Mouse (Mus musculus) erythroid progenitor cell, adult 5-6 weeks (primary cell): Measurements from ENCODE around the gene Mrgpra2b. TPM values are rescaled to one million over a fixed set of nuclear protein-coding genes. Genes with fewer than 3 reads are reported as not detected.
"Not testable (repeated sequence)": the region's sequence is repeated elsewhere in the genome, so short reads cannot be mapped to it uniquely, and the experiment has no call there.

Experiments
- ATAC-seq: replicated peaks from 2 replicates; pipeline ENCODE4 v1.8.0; 2016; ENCODE audit warnings: moderate number of reproducible peaks, mild to moderate bottlenecking, moderate TSS enrichment, inconsistent platforms; ENCODE audit not compliant: poor library complexity, low FRiP score, severe bottlenecking
- total RNA-seq, 2 experiments: library from RNA; stranded (forward) in 1 of 2; stranded (reverse) in 1 of 2; fragments of 150-400 nt in 1 of 2; fragments of 186-747, 209-891 nt in 1 of 2; gene quantifications; 2 replicates each; pipeline versions ENCODE4 v1.2.3 to v1.2.4; 2015 to 2017; ENCODE audit warnings: low replicate concordance in 2 of 2

Mrgpra2b gene
- total RNA-seq (2015; ENCODE audit: low replicate concordance) (38.1 and 61.6 TPM in 2 replicates), total RNA-seq (2017; ENCODE audit: low replicate concordance) (6.8 and 14.7 TPM in 2 replicates)

DNA sequence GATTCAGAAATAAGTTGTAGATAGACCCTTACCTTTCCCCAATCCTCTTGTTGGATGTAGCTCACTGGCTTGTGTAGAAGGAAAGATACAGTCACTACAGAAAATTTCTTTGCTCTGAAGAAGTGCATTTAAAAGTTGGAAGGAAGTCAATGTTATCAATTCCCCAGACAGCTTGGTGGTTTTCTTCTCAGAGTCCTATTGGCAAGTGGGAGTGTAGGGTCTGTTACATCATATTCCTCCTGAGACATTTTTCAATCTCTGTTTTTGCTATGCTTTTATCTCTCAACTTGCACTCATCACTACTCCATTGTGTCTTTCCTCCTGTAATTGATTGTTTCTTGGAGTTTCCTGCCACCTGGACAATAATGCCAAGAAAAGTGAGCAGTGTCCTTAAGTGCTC lies at the start of gene Mrgpra2b:
Gene Mrgpra2b, minus strand, starts transcription at position 101 of the 400 bp plus-strand sequence.
- ATAC-seq, result no peak

DNA sequence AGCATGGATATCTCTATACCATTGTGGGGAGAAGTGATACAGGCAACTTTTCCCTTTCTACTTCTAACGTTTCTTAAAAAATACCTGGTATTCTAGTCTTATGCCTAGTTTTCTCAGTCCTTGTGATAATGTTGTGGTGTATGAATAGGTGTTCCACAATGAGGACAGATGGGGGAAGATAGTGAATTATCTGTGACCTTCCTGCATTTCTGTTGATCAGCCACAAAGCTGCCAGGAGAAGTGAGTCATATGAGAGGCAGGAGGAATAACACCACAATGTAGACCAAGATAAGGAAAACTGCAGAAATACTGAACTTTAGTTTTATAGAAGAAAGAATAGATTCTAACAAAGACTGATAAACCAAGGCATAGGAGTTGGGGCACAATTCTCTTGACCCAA lies 12.3 kb downstream of the Mrgpra2b start:
- ATAC-seq, result no peak

DNA sequence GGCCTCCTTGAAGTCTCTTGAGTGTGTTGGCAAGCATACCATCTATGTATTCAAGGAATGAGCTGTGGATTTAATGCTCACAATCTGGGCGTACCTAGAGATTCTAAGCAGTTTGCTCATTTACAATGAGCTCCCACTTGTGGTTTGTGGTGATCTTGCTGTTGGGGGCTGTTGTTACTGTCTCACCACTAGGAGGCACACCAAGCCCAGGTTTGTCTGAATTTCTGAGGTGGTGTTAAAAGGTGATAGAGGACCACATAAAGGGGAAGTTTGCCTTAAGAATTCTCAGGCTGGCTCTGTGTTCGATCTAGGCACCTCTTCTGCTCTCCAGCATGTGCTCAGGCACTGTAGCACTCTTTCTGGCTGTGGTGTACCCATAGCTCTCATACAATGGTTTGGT lies 13.6 kb downstream of the Mrgpra2b start:
- ATAC-seq, result no peak

GRCm38 (mm10) chr7:47502953-47503352 lies 25.7 kb downstream of the Mrgpra2b start:
- no peak for ATAC-seq

GRCm38 (mm10) chr7:47491266-47491665 lies 37.4 kb downstream of the Mrgpra2b start:
- ATAC-seq, result not testable (repeated sequence)

DNA sequence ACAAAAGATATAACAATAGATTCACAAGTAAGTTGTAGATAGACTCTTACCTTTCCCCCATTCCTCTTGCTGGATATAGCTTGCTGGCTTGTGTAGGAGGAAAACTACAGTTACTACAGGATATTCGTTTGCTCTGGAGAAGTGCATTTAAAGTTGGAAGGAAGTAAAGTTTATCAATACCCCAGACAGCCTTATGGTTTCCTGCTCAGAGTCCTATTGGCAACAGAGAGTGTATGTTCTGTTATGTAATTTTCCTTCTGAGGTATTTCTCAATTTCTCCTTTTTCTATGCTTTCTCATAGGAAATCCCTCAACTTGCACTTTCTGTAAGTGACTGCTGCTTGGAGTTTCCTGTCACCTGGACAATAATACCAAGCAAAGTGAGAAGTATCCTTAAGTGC lies 39.2 kb downstream of the Mrgpra2b start:
- ATAC-seq, result not testable (repeated sequence)

GRCm38 (mm10) chr7:47483181-47483580 lies 45.5 kb downstream of the Mrgpra2b start:
- ATAC-seq, result not testable (repeated sequence)

GRCm38 (mm10) chr7:47473904-47474303 lies 54.8 kb downstream of the Mrgpra2b start:
- ATAC-seq, result not testable (repeated sequence)

DNA sequence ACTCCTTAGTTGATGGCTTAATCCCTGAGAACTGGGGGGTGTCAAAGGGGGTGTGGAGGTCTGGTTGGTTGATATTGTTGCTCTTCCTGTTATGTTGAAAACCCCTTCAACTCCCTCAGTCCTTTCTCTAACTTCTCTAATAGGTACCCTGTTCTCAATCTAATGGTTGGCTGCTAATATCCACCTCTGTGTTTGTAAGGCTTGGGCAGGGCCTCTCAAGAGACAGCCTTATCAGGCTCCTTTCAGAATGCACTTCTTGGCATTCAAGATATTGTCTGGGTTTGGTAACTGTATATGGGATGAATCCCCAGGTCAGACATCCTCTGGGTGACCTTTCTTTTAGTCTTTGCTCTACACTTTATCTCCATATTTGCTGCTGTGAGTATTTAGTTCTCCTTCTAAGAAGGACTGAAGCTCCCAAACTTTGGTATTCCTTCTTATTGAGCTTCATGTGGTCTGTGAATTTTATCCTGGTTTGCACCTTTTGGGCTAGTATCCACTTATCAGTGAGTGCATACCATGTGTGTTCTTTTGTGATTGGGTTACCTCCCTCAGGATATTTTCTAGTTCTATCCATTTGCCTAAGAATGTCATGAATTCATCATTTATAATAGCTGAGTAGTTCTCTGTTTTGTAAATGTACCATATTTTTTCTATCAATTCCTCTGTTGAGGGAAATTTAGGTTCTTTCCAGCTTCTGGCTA lies 63.2 kb downstream of the Mrgpra2b start:
- peak; percentile 76 for ATAC-seq

GRCm38 (mm10) chr7:47452015-47452414 lies 76.6 kb downstream of the Mrgpra2b start, which contains the start of gene Mrgpra2a:
Mrgpra2a (minus strand) TSS chr7:47452139.
- not testable (repeated sequence) for ATAC-seq

- not testable (repeated sequence) for ATAC-seq
These were observed 82.9 kb downstream of the Mrgpra2b start for GRCm38 (mm10) chr7:47445729-47446128.

- ATAC-seq, result not testable (repeated sequence)
These were observed 92.2 kb downstream of the Mrgpra2b start for GRCm38 (mm10) chr7:47436463-47436862.

GRCm38 (mm10) chr7:47427815-47428508 lies 100.7 kb downstream of the Mrgpra2b start:
- peak; percentile 79 for ATAC-seq

Other genes with a start within 250 kb of the Mrgpra2b start
- gene Mrgpra1, start 174.6 kb downstream of the Mrgpra2b start, total RNA-seq (2015; ENCODE audit: low replicate concordance), result not detected in 2 replicates
- gene Mrgpra1, start 174.6 kb downstream of the Mrgpra2b start, total RNA-seq (2017; ENCODE audit: low replicate concordance), result not detected in 2 replicates
- gene Mrgpra2a, start 76.7 kb downstream of the Mrgpra2b start, total RNA-seq (2015; ENCODE audit: low replicate concordance), result 14.7 TPM in 1 of 2 replicates, not detected in the other
- not detected in 2 replicates for gene Mrgpra2a, start 76.7 kb downstream of the Mrgpra2b start, total RNA-seq (2017; ENCODE audit: low replicate concordance)
- gene Mrgpra3, start 72.5 kb upstream of the Mrgpra2b start, total RNA-seq (2015; ENCODE audit: low replicate concordance), result not detected in 2 replicates
- not detected in 2 replicates for gene Mrgpra3, start 72.5 kb upstream of the Mrgpra2b start, total RNA-seq (2017; ENCODE audit: low replicate concordance)